Mouse (Mus musculus) C2C12 (cell line): ENCODE data around the gene Dock3. TPM values are rescaled to one million over a fixed set of nuclear protein-coding genes. Genes with fewer than 3 reads are reported as not detected.

Source experiments
- H3K27me3 ChIP-seq: one replicate; pipeline ENCODE4 v1.6.1; 2011; ENCODE audit not compliant: control insufficient read depth, insufficient read depth, insufficient read length
- H3K36me3 ChIP-seq: one replicate; pipeline ENCODE4 v1.6.1; 2011; ENCODE audit not compliant: control insufficient read depth, insufficient read depth
- H3K4me3 ChIP-seq: one replicate; pipeline ENCODE4 v1.5.1; 2011; ENCODE audit warnings: mild to moderate bottlenecking, control low read depth; ENCODE audit not compliant: poor library complexity, insufficient read depth, severe bottlenecking
- H3K79me2 ChIP-seq: one replicate; pipeline ENCODE4 v1.6.1; 2011; ENCODE audit not compliant: control insufficient read depth, insufficient read depth
- H3K79me3 ChIP-seq: one replicate; pipeline ENCODE4 v1.6.1; 2011; ENCODE audit warnings: low read depth, control low read depth
- H3ac ChIP-seq: one replicate; pipeline ENCODE3; 2011; ENCODE audit warnings: low read depth; ENCODE audit not compliant: control insufficient read depth, insufficient read length
- CEBPB ChIP-seq: IDR thresholded peaks from one replicate; pipeline ENCODE4 v1.6.1; 2011; ENCODE audit warnings: low read depth, mild to moderate bottlenecking, control low read depth, moderate library complexity
- CTCF ChIP-seq: IDR thresholded peaks from one replicate; pipeline ENCODE4 v1.5.1; 2011; ENCODE audit not compliant: control insufficient read depth, insufficient read depth, insufficient read length
- FOSL1 ChIP-seq: IDR thresholded peaks from one replicate; pipeline ENCODE4 v1.8.0; 2011; ENCODE audit warnings: mild to moderate bottlenecking, low read length; ENCODE audit not compliant: poor library complexity, insufficient read depth, severe bottlenecking
- MAX ChIP-seq: IDR thresholded peaks from one replicate; pipeline ENCODE4 v1.6.1; 2011; ENCODE audit warnings: mild to moderate bottlenecking, control low read depth
- MYOD1 ChIP-seq: IDR thresholded peaks from one replicate; pipeline ENCODE4 v1.6.1; 2011; ENCODE audit warnings: low read depth; ENCODE audit not compliant: control insufficient read depth, insufficient read length
- MYOG ChIP-seq: IDR thresholded peaks from one replicate; pipeline ENCODE4 v1.6.1; 2011; ENCODE audit not compliant: control insufficient read depth, insufficient read length; ENCODE audit errors: extremely low read depth
- USF1 ChIP-seq: IDR thresholded peaks from one replicate; pipeline ENCODE4 v1.6.1; 2011; ENCODE audit warnings: low read depth, mild to moderate bottlenecking, control low read depth, moderate library complexity
- polyA plus RNA-seq: library from polyadenylated mRNA; unstranded; fragments of >200 nt; fragmentation: generic; extraction: Trizol; gene quantifications from one replicate; pipeline ENCODE4 v1.2.1, GENCODE M21; 2012; ENCODE audit warnings: missing spikeins

Dock3 gene
- polyA plus RNA-seq, 1 experiment: 0.26 TPM

DNA sequence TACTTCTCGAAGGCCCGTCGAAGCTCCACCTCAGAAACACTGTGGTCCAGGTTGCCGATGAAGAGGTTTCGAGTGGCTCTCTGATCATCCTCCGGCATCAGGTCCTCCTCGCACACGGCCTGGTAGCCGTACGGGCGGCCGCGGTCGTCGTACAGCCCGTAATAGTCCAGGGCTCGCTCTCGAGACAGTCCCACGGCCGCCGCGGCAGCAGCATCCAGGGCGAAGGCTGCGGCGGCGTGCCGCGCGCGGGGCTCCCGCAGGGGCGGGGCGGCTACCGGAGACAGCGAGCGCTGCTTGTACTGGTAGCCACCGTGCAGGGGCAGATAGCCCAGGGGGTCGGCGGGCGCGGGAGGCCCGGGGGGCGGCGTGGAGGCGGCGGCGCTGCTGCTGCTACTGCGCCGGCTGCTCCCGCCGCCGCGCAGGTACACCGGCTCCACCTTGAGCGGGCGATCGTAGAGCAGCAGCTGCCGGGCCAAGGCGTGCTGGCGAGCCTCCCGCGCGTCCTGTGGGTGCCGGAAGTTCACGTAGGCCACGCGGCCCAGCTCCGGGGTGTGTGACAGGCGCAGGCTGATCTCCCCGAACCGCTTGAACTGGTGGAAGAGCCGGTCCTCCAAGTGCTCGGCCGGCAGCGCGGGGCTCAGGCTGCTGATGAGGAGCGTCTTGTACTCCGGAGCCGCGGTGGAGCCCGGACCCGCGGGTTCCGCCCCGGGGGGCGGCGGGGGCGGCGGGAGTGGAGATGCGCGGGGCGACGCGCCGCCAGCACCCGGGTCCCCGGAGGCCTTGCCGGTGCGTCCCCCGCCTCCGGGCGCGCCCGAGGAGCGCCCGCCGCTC lies 345.6 kb downstream of the Dock3 start:
- H3K36me3 ChIP-seq: peaks cover 53% of the 10 kb centered on the region
- TF ChIP-seq MAX (peak; percentile 9), MYOG (no peak)
- peak overlapping the region; percentile 60 for H3K4me3 ChIP-seq
- H3K79me3 ChIP-seq: peaks cover 52% of the 10 kb centered on the region
- H3ac ChIP-seq: peak overlapping the region; percentile 65
- H3K27me3 ChIP-seq: no peaks in the 10 kb centered on the region
- H3K79me2 ChIP-seq: peaks cover 67% of the 10 kb centered on the region

GRCm38 (mm10) chr9:106884996-106885900 lies 346.5 kb downstream of the Dock3 start:
- no peaks in the 10 kb centered on the region for H3K27me3 ChIP-seq
- H3K36me3 ChIP-seq: peaks cover 52% of the 10 kb centered on the region
- H3K79me3 ChIP-seq: peaks cover 44% of the 10 kb centered on the region
- TF ChIP-seq MAX (no peak), CTCF (no peak), FOSL1 (no peak), CEBPB (no peak), MYOG (no peak), USF1 (no peak), MYOD1 (no peak)
- peaks cover 58% of the 10 kb centered on the region for H3K79me2 ChIP-seq
- H3ac ChIP-seq: peak overlapping the region; percentile 65
- peak overlapping the region; percentile 60 for H3K4me3 ChIP-seq

DNA sequence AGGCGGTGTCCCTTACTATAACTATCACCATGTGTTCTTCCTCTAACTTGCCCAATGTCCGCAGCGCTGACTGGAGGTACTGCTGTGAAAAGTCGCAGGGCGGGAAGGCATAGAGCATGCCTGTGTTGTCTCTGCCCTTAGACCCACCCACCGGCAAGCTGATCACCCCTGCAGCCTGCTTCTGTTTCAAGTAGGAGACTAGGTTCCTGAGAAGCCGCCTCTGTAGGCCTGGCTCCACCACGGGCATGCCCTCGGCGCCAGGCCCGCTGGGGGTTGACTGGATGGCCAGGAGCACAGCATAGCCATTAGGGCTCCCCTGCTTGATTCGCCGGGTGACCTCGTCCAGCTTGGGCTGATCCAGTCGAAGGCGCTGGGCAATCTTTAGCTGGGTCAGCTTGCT lies 347.4 kb downstream of the Dock3 start:
- no peaks in the 10 kb centered on the region for H3K27me3 ChIP-seq
- H3K4me3 ChIP-seq: no peak overlapping the region
- peak overlapping the region; percentile 52 for H3ac ChIP-seq
- H3K36me3 ChIP-seq: peaks cover 49% of the 10 kb centered on the region
- H3K79me3 ChIP-seq: peaks cover 35% of the 10 kb centered on the region
- TF ChIP-seq CEBPB (no peak), CTCF (no peak), MYOG (no peak), MYOD1 (no peak), FOSL1 (no peak), MAX (no peak), USF1 (no peak)
- H3K79me2 ChIP-seq: peaks cover 48% of the 10 kb centered on the region

DNA sequence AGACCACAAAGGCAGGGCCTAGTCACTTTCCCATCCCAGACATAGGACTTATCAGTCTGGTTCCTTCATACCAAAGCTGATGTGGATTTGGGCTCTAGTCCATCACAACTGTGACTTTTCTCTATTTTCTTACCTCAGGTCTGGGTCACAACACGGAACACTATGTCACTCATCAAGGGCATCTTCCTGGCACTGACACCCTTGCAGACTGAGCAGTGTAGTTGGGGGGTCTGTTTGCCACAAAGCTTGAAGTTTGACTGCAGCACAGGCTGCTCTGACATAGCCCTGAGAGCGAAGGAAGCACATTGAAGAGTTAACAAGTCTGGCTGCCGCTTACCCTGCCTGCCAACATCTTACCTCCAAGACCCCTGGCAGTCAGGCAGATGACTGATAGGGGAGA lies 348.6 kb downstream of the Dock3 start:
- H3K27me3 ChIP-seq: no peaks in the 10 kb centered on the region
- no peak overlapping the region for H3ac ChIP-seq
- H3K79me2 ChIP-seq: peaks cover 41% of the 10 kb centered on the region
- no peak overlapping the region for H3K4me3 ChIP-seq
- peaks cover 46% of the 10 kb centered on the region for H3K36me3 ChIP-seq
- TF ChIP-seq CTCF (no peak), MYOG (no peak), MAX (no peak), FOSL1 (no peak), MYOD1 (no peak), CEBPB (no peak), USF1 (no peak)
- peaks cover 33% of the 10 kb centered on the region for H3K79me3 ChIP-seq

DNA sequence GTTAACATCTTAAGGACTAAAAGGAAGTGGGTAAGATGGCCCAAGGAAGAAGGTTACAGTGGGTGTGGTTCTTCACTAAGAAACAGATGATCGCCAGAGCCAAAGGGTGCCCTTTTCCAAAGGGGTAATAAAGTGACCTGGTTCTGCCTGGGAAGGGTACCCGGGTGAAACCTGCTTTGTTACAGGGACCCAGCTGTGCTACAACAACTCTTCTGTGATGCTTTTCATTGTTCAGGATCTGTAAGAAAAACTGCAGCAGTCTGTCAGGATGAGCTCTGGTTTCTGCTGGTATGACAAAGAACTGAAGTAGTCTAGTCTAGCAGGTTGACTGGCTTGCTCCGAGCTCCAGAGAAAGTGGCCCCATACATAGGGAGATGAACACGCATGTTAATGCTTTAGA lies 349.5 kb downstream of the Dock3 start:
- H3K27me3 ChIP-seq: no peaks in the 10 kb centered on the region
- no peak for TF ChIP-seq CTCF
- no peak for TF ChIP-seq MYOD1
- no peak for TF ChIP-seq FOSL1
- no peak for TF ChIP-seq CEBPB
- no peak for TF ChIP-seq MAX
- no peak for TF ChIP-seq MYOG
- TF ChIP-seq USF1: no peak
- H3ac ChIP-seq: no peak overlapping the region
- peaks cover 41% of the 10 kb centered on the region for H3K79me2 ChIP-seq
- H3K79me3 ChIP-seq: peaks cover 32% of the 10 kb centered on the region
- H3K36me3 ChIP-seq: peaks cover 47% of the 10 kb centered on the region
- H3K4me3 ChIP-seq: no peak overlapping the region
